8 mouse cellular contexts compared by ENCODE assay signal in the genomic region with DNA sequence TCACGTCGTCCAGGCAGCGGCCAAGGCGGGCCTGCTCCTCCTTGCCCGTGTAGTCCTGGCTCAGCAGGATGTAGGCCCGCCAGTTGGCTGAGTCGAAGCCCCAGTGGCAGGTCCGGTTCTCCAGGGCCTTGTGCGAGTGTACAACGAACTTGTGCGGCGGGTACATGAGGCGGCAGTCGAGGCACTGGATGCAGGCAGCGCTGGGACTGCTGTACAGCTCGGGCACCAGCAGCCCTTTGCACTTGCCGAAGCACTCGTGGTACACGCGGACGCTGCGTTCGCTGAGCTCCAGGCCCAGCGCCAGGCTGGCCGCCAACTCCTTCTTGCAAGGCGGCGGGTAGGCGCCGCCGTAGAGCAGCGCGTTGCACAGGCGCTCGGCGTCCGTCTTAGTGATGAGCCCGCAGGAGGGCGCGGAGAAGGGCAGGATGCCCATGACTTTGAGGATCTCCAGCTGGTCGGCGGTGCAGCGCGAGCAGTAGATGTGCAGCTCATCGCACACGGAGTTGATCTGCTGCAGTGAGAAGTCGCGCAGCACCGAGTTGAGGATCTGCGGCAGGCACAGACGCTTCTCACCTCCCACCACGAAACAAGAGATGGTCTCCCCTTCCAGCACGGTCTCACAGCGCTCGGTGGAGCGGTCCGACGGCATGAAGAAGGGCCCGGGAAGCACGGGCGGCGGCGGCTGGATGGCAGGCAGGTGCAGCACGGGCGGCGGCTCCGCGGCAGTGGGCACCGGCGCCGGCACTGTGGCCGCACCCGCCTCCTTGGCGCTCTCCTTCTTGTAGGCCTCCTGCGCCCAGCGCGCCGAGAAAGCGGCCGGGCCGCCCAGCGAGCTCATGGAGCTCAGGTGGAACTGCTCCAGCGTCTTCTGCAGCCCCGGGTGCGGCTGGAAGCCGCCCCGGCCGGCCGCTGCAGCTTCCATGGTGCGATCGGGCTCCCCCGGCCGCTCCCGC. TPM values are rescaled to one million over a fixed set of nuclear protein-coding genes. Genes with fewer than 3 reads are reported as not detected.
DNase-seq lines count a peak whose midpoint lies in the region; ATAC-seq and TF ChIP-seq lines count a peak whose summit lies in the region.

No protein-coding gene starts in this region.

- peak overlapping the region; percentile 91 for H3K9ac ChIP-seq in forebrain, embryonic 16.5 days (replicated peaks; ENCODE audit: low read depth, low read length)

- peaks cover 47% of the 10 kb centered on the region for H3K27me3 ChIP-seq in E14TG2a.4 (ENCODE audit: insufficient read depth, low read length)
- no peaks in the 10 kb centered on the region; the same call in 1 of the 2 replicates for H3K27me3 ChIP-seq in forebrain, embryonic 16.5 days (replicated peaks; ENCODE audit: control insufficient read depth, insufficient read depth, low read length)

- ATAC-seq in forebrain, embryonic 16.5 days, result no peak

- peak overlapping the region; percentile 73 for H3K27ac ChIP-seq in brown adipose tissue, adult 24 weeks (replicated peaks; ENCODE audit: low read depth, low read length)
- peak overlapping the region; percentile 88 for H3K27ac ChIP-seq in forebrain, embryonic 16.5 days (ENCODE audit: low read length)

- peaks cover 46% of the 10 kb centered on the region for H3K36me3 ChIP-seq in E14TG2a.4 (ENCODE audit: insufficient read depth, low read length)
- no peaks in the 10 kb centered on the region for H3K36me3 ChIP-seq in forebrain, embryonic 16.5 days (ENCODE audit: control insufficient read depth, insufficient read depth)

- H3K4me1 ChIP-seq in E14TG2a.4 (replicated peaks; ENCODE audit: low read depth, low read length), result peaks cover 54% of the 10 kb centered on the region
- H3K4me1 ChIP-seq in brown adipose tissue, adult 24 weeks (ENCODE audit: control insufficient read depth, insufficient read depth, insufficient read length, low read length), result peaks cover 25% of the 10 kb centered on the region
- H3K4me1 ChIP-seq in forebrain, embryonic 16.5 days (replicated peaks; ENCODE audit: control insufficient read depth, insufficient read depth, low read length), result peaks cover 45% of the 10 kb centered on the region

- WGBS in forebrain, embryonic 16.5 days, result under 1% methylated on average over 88 of the region's 93 CpGs

- TF ChIP-seq CTCF in E14TG2a.4 (conservative IDR thresholded peaks at IDR 0.05; ENCODE audit: low read length), result no peak

- DNase-seq in heart, postnatal 36 days, result peak; percentile 76 to 84
- DNase-seq in layer of hippocampus, postnatal 10 days (ENCODE audit: low spot score in 2 of 2), result peak; percentile 73 to 76
- DNase-seq in lung, postnatal 14 days, result peak; percentile 79
- peak; percentile 73 for DNase-seq in retina, postnatal 1 day
- DNase-seq in thymus, postnatal 4 days, result peak; percentile 77

- H3K4me3 ChIP-seq in E14TG2a.4 (replicated peaks; ENCODE audit: low read length), result peak overlapping the region; percentile 84
- peak overlapping the region; percentile 73 for H3K4me3 ChIP-seq in brown adipose tissue, adult 24 weeks (ENCODE audit: insufficient read depth, low read depth, low read length)
- peak overlapping the region; percentile 81 for H3K4me3 ChIP-seq in forebrain, embryonic 16.5 days (replicated peaks; ENCODE audit: low read length)

- H3K9me3 ChIP-seq in E14TG2a.4 (ENCODE audit: low read length), result no peaks in the 10 kb centered on the region
- H3K9me3 ChIP-seq in forebrain, embryonic 16.5 days (ENCODE audit: control insufficient read depth, low read length), result no peaks in the 10 kb centered on the region

- intact Hi-C loops in heart, postnatal 36 days (cut with DNase I), result loop anchor here (2.0 kb wide), 1 partner anchor 71 kb away; no protein-coding TSS in a partner anchor

- peak overlapping the region; percentile 97 for H3K4me2 ChIP-seq in forebrain, embryonic 16.5 days (ENCODE audit: low read length)

RNA-seq across cellular contexts. Expression of a gene that starts 0.5 kb away (rescaled TPM):
- polyA plus RNA-seq in brown adipose tissue, adult 24 weeks (2012; ENCODE audit: insufficient read depth, insufficient read length, missing spikeins), result 18.9 and 20.2 TPM in 2 replicates
- 15.8 and 16.0 TPM in 2 replicates for polyA plus RNA-seq in forebrain, embryonic 16.5 days (2015; fragmentation: Nextera tagmentation; extraction: Ambion mirVana)
- total RNA-seq in heart, postnatal 36 days (2021), result 10 to 100 TPM; 53.3 to 56.8 TPM
- 100 to 1,000 TPM; 118 TPM for total RNA-seq in layer of hippocampus, postnatal 10 days (2021)

RNA-seq across cellular contexts. Expression of a gene that starts 27.7 kb away (rescaled TPM):
- 18.7 and 21.7 TPM in 2 replicates for polyA plus RNA-seq in brown adipose tissue, adult 24 weeks (2012; ENCODE audit: insufficient read depth, insufficient read length, missing spikeins)
- 79.4 and 84.0 TPM in 2 replicates for polyA plus RNA-seq in forebrain, embryonic 16.5 days (2015; fragmentation: Nextera tagmentation; extraction: Ambion mirVana)
- total RNA-seq in heart, postnatal 36 days (2021), result 10 to 100 TPM; 14.5 to 18.3 TPM
- total RNA-seq in layer of hippocampus, postnatal 10 days (2021), result 10 to 100 TPM; 22.2 to 24.3 TPM
